Mouse (Mus musculus): ENCODE data around the gene Ginm1. TPM values are rescaled to one million over a fixed set of nuclear protein-coding genes. Genes with fewer than 3 reads are reported as not detected.

Ginm1 gene
- polyA plus RNA-seq, 1 experiment from 2014 or later, result 86.1 TPM

DNA sequence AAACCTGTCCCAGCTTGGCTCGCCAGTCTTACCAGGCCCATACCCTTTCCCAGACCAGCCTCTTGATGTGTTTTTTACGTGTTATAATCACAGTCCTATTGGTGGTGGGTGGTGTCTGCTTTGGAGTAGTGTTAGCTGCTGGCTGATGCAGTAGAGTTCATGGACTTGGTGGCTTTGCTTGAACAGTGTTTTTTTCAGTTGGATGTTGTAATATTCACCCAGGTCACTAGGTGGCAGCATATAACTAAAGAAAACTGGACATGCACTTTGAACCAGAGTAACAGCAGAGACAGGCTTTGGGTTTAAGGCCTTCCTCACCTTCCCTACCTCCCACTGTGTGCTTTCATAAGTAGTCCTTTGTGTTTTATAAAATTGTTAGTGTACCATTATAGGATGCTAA lies 17.3 kb upstream of the Ginm1 start:
- H3K36me3 ChIP-seq, result peaks cover 39% of the 10 kb centered on the region
- ATAC-seq (replicated peaks; ENCODE audit: insufficient number of reproducible peaks, insufficient read depth, low FRiP score, low read depth), result no peak; the same call in 1 of the 2 replicates
- no peaks in the 10 kb centered on the region for H3K4me1 ChIP-seq (replicated peaks)
- no peak overlapping the region for H3K9ac ChIP-seq
- WGBS, result 52% methylated on average over 2 of the region's 2 CpGs
- H3K27me3 ChIP-seq, result no peaks in the 10 kb centered on the region
- no peak overlapping the region for H3K4me2 ChIP-seq
- no peaks in the 10 kb centered on the region for H3K9me3 ChIP-seq (replicated peaks)
- no peak overlapping the region for H3K27ac ChIP-seq
- H3K4me3 ChIP-seq, result no peak overlapping the region

DNA sequence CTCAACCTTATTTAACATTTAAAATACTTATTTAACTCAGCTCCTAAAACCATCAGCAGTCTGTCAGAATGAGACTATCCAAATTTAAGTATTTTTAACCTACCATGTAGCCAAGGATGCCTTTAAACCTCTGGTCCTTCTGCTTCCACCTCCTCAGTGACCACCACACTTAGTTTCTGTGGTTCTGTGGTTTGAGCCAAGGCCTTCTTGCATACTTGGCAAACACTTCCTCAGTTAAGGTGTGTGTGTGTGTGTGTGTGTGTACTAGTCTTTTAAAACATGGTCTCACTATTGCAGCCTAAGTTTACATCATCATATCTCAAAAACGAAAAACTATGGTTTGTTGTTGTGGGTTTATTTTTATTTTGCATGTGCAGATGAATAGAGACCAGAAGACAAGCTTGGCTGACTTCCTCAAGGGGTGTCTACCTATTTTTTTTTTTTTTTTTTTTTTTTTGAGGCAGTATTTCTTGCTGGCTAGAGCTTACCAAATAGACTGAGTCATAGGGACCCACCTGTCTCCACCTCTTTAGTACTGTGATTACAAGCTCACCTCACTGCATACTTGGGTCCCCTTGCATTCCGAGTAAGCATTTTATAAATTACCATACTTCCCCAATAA lies 10.0 kb upstream of the Ginm1 start:
- ATAC-seq (replicated peaks; ENCODE audit: insufficient number of reproducible peaks, insufficient read depth, low FRiP score, low read depth), result no peak
- Histone ChIP-seq H3K36me3 (peaks cover 79% of the 10 kb centered on the region), H3K9ac (no peak overlapping the region), H3K27me3 (no peaks in the 10 kb centered on the region), H3K4me3 (no peak overlapping the region), H3K27ac (no peak overlapping the region), H3K4me2 (no peak overlapping the region), H3K9me3 (replicated peaks) (no peaks in the 10 kb centered on the region), H3K4me1 (replicated peaks) (no peaks in the 10 kb centered on the region)
- 92% methylated on average over 2 of the region's 2 CpGs for WGBS

GRCm38 (mm10) chr10:7801258-7801657 lies 8.6 kb upstream of the Ginm1 start:
- Histone ChIP-seq H3K4me2 (no peak overlapping the region), H3K9ac (no peak overlapping the region), H3K9me3 (replicated peaks) (no peaks in the 10 kb centered on the region), H3K4me1 (replicated peaks) (no peaks in the 10 kb centered on the region), H3K27ac (no peak overlapping the region), H3K27me3 (no peaks in the 10 kb centered on the region), H3K36me3 (peaks cover 87% of the 10 kb centered on the region), H3K4me3 (no peak overlapping the region)
- ATAC-seq (replicated peaks; ENCODE audit: insufficient number of reproducible peaks, insufficient read depth, low FRiP score, low read depth), result no peak
- 69% methylated on average over 3 of the region's 3 CpGs for WGBS

DNA sequence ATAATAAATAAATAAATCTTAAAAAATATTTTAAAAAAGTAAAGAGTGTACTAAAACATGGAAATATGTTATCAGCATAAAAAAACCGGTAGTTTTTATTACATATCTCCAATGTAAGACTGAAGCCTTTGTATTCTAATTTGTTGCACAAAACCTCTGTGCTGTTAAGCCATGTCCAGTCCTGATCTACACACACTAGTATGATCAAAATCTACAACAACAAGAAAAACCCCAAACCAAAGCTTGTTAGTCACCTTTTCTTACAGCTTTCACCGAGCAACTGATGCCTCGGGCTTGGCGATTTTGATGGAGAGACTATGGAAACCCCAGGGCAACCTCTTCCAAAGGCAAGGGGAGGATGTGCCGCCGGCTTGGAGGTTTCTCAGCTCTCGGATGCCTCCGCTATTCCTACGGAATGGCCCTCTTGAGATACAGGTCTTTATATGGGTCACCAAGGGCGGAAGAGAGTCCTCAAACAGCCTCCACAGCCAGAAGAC lies 322 bp downstream of the Ginm1 start:
- under 1% methylated on average over 10 of the region's 10 CpGs for WGBS
- peak overlapping the region; percentile 75 for H3K4me2 ChIP-seq
- no peaks in the 10 kb centered on the region for H3K27me3 ChIP-seq
- peaks cover 16% of the 10 kb centered on the region for H3K4me1 ChIP-seq (replicated peaks)
- no peaks in the 10 kb centered on the region for H3K9me3 ChIP-seq (replicated peaks)
- H3K9ac ChIP-seq, result peak overlapping the region; percentile 93
- H3K27ac ChIP-seq, result peak overlapping the region; percentile 74
- peak overlapping the region; percentile 93 for H3K4me3 ChIP-seq
- peaks cover 17% of the 10 kb centered on the region for H3K36me3 ChIP-seq
- no peak for ATAC-seq (replicated peaks; ENCODE audit: insufficient number of reproducible peaks, insufficient read depth, low FRiP score, low read depth)

GRCm38 (mm10) chr10:7787319-7787718 lies 5.3 kb downstream of the Ginm1 start:
- Histone ChIP-seq H3K9ac (no peak overlapping the region), H3K27me3 (no peaks in the 10 kb centered on the region), H3K4me2 (no peak overlapping the region), H3K27ac (no peak overlapping the region), H3K4me3 (no peak overlapping the region), H3K4me1 (replicated peaks) (peaks cover 6% of the 10 kb centered on the region), H3K9me3 (replicated peaks) (no peaks in the 10 kb centered on the region), H3K36me3 (peaks cover 6% of the 10 kb centered on the region; the same call in 1 of the 2 replicates)
- 44% methylated on average over 2 of the region's 2 CpGs for WGBS
- no peak for ATAC-seq (replicated peaks; ENCODE audit: insufficient number of reproducible peaks, insufficient read depth, low FRiP score, low read depth)

DNA sequence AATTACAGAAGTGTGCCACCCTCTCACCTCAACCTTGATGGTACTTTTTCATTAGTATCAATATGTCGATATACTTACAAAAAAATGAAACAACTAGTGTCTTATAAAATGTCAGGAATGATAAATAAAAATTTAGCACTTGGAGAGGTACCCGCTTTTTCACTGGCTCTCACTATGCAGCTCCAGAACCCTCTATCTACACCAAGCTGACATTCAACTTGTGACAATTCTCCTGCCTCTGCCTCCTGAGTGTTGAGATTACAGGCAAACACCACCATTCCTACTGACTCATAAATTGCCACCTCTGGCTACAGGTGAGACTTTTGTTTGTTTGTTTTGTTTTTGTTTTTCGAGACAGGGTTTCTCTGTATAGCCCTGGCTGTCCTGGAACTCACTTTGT lies 11.4 kb downstream of the Ginm1 start:
- H3K9me3 ChIP-seq (replicated peaks), result no peaks in the 10 kb centered on the region
- 55% methylated on average over 3 of the region's 3 CpGs for WGBS
- ATAC-seq (replicated peaks; ENCODE audit: insufficient number of reproducible peaks, insufficient read depth, low FRiP score, low read depth), result no peak
- H3K36me3 ChIP-seq, result no peaks in the 10 kb centered on the region
- H3K4me3 ChIP-seq, result peak overlapping the region; percentile 100
- H3K27me3 ChIP-seq, result no peaks in the 10 kb centered on the region
- H3K27ac ChIP-seq, result no peak overlapping the region
- H3K4me1 ChIP-seq (replicated peaks), result peaks cover 6% of the 10 kb centered on the region
- H3K9ac ChIP-seq, result peak overlapping the region; percentile 87; the same call in 1 of the 2 replicates
- peak overlapping the region; percentile 87 for H3K4me2 ChIP-seq

DNA sequence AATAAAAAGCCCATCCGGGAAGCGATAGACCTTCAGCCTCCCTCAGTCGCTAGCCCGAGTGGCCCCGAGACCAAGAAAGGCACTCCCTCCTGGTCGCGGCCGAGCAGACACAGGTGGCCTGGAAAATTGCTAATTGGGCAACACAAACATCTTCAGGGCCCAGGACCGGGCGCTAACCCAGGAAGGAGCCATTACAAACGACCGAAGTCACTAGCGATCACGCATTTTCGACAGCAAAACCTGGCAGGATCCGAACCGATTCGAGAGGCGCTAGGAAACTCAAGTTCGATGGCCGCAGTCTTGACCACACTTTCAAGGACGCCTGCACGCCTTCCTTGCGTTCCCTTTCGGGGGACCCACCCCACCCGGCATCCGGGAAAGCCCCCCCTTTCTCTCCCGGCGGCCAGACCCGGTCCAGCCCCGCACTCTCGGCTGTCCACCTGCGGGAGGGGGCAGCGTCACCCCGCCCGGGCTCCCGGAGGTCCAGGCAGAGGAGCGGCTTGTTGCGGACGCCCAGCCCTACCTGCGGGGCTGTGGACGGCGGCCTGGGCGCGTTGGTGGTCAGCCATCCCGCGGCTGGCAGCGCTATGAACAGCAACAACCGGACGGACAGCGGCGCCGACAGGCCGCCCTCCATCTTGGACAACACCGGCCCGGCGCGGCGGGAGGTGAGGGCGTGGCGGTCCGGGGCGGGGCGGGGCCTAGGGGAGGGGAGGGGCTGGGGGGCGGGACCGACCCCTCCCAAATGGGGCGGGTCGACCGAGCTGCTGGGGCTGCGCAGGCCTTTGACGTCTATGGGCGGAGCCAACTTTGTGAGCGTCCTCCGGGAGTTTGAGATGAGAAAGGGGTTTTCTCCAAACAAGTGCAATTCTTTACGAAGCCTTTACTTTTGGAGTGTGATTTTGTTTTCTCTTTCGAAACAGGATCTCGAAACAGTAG lies 12.1 kb downstream of the Ginm1 start:
- peak overlapping the region; percentile 87 for H3K9ac ChIP-seq
- H3K27me3 ChIP-seq, result no peaks in the 10 kb centered on the region
- WGBS, result under 1% methylated on average over 64 of the region's 77 CpGs
- H3K36me3 ChIP-seq, result 0 out of 2 replicates have a peak, but pooled peaks cover 1% of the 10 kb centered on the region
- peak overlapping the region; percentile 78 for H3K27ac ChIP-seq
- H3K9me3 ChIP-seq (replicated peaks), result no peaks in the 10 kb centered on the region
- peak overlapping the region; percentile 87 for H3K4me2 ChIP-seq
- H3K4me3 ChIP-seq, result peak overlapping the region; percentile 100
- H3K4me1 ChIP-seq (replicated peaks), result peaks cover 6% of the 10 kb centered on the region
- peak; percentile 92 for ATAC-seq (replicated peaks; ENCODE audit: insufficient number of reproducible peaks, insufficient read depth, low FRiP score, low read depth)

DNA sequence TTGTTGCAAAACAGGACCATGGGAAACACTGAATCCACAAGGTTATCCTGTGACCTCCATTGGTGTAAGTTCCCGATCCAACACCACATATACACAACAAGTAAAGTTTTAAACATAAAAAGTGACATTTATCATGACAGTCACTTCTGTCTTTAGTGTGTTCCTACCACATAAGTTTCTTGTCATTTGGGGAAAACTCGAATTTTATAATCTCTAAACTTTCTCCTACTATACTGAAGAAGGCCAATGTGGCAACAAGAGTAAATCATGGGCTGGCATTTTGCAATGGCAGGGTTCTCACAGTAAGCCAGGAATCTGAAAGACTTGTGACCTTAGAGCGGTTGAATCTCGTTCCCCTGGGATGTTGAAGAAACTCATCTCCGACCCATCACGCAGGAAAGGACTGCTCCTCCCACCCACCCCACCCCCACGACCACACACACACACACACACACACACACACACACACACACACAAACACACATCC lies 12.8 kb downstream of the Ginm1 start:
- Histone ChIP-seq H3K9ac (peak overlapping the region; percentile 87), H3K4me3 (peak overlapping the region; percentile 100), H3K4me1 (replicated peaks) (peaks cover 6% of the 10 kb centered on the region), H3K36me3 (peaks cover 8% of the 10 kb centered on the region; the same call in 1 of the 2 replicates), H3K27ac (0 out of 2 replicates have a peak overlapping the region, but pooled peaks have one; percentile 78), H3K4me2 (peak overlapping the region; percentile 87), H3K9me3 (replicated peaks) (no peaks in the 10 kb centered on the region), H3K27me3 (no peaks in the 10 kb centered on the region)
- 22% methylated on average over 7 of the region's 7 CpGs for WGBS
- ATAC-seq (replicated peaks; ENCODE audit: insufficient number of reproducible peaks, insufficient read depth, low FRiP score, low read depth), result no peak

DNA sequence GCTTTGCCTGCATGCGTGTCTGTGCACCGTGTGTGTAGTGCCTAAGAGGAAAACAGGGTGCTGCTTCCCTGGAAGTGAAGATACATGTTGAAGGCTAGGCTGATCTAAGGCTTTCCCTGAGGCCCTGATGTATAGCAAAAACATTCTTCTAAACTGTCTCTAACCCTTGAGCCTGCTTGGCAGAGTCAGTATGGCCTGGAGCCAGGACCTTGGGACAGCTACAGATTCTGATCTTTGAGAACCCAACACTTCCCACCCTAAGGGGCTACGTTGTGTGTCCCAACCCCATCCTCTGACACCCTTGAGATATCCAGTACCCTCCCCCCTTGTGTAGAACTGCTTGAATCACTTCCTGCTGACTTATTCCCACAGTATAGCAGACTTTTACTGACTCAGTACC lies 14.3 kb downstream of the Ginm1 start:
- 84% methylated on average over 3 of the region's 3 CpGs for WGBS
- H3K36me3 ChIP-seq, result peaks cover 17% of the 10 kb centered on the region
- no peaks in the 10 kb centered on the region for H3K9me3 ChIP-seq (replicated peaks)
- no peak overlapping the region for H3K27ac ChIP-seq
- no peak overlapping the region for H3K4me2 ChIP-seq
- no peak for ATAC-seq (replicated peaks; ENCODE audit: insufficient number of reproducible peaks, insufficient read depth, low FRiP score, low read depth)
- H3K27me3 ChIP-seq, result no peaks in the 10 kb centered on the region
- H3K4me3 ChIP-seq, result no peak overlapping the region
- no peak overlapping the region for H3K9ac ChIP-seq
- peaks cover 6% of the 10 kb centered on the region for H3K4me1 ChIP-seq (replicated peaks)

DNA sequence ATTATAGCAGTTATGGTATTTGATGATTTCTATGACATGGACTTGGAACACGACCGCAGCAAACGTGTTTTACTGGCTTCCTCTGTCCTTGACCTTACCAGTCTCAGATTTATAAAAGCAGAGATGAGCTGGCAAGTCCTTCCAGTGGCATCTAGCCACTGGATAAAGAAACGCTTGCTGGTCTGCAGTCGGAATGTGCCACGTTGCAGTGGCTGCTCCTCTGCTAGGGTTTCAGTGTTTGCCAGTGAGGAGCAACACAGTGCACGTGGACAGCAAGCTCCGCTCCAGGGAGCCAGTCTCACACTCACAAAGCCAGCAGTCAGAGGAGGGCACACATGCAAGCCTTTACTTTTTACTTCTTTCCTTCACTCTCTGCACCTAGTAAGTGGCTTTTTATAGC lies 17.2 kb downstream of the Ginm1 start:
- no peak for ATAC-seq (replicated peaks; ENCODE audit: insufficient number of reproducible peaks, insufficient read depth, low FRiP score, low read depth)
- Histone ChIP-seq H3K4me3 (no peak overlapping the region), H3K9me3 (replicated peaks) (no peaks in the 10 kb centered on the region), H3K9ac (no peak overlapping the region), H3K27ac (no peak overlapping the region), H3K36me3 (peaks cover 42% of the 10 kb centered on the region), H3K27me3 (no peaks in the 10 kb centered on the region), H3K4me1 (replicated peaks) (peaks cover 6% of the 10 kb centered on the region), H3K4me2 (no peak overlapping the region)
- 91% methylated on average over 8 of the region's 8 CpGs for WGBS

DNA sequence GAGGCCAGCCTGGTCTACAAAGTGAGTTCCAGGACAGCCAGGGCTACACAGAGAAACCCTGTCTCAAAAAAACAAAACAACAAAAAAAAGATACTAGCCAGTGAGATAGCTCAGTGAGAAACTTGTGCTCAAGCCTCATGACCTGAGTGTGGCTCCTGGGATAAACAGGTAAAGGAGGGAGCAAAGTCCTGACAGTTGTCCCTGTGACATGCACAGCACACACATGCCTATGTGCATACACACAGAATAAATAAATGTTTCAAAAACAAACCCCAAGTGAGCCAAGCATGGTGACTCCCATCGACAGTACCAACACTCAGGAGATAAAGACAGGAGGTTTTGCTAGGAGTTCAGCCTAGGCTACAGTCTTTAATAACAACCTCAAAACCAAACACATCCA lies 19.9 kb downstream of the Ginm1 start:
- H3K36me3 ChIP-seq, result peaks cover 55% of the 10 kb centered on the region

More for the DNA sequence above, 19.9 kb downstream of the Ginm1 start:
- Histone ChIP-seq H3K9me3 (replicated peaks) (no peaks in the 10 kb centered on the region), H3K4me2 (no peak overlapping the region), H3K27me3 (no peaks in the 10 kb centered on the region), H3K9ac (no peak overlapping the region), H3K4me1 (replicated peaks) (no peaks in the 10 kb centered on the region), H3K4me3 (no peak overlapping the region), H3K27ac (no peak overlapping the region)
- no peak for ATAC-seq (replicated peaks; ENCODE audit: insufficient number of reproducible peaks, insufficient read depth, low FRiP score, low read depth)
- 84% methylated on average over 1 of the region's 1 CpGs for WGBS

All from heart, embryonic 15.5 days (tissue).